Mouse (Mus musculus) embryo, embryonic 11.5 days (tissue): ENCODE results near the gene Rbm17.

Source experiments
- DNase-seq: peaks from one replicate; pipeline ENCODE4 v3.0.0-alpha.2; 2012; ENCODE audit warnings: low read depth, low spot score

Gene Rbm17

GRCm38 (mm10) chr2:11597906-11598305 is 6.0 kb downstream of the Rbm17 start:
- no peak for DNase-seq

- no peak for DNase-seq
Measured at GRCm38 (mm10) chr2:11596690-11597089, 7.3 kb downstream of the Rbm17 start.

GRCm38 (mm10) chr2:11587996-11588395 is 16.0 kb downstream of the Rbm17 start:
- no peak for DNase-seq

- DNase-seq: no peak
Measured at GRCm38 (mm10) chr2:11579399-11579798, 24.6 kb downstream of the Rbm17 start.

- no peak for DNase-seq
Measured at GRCm38 (mm10) chr2:11578187-11578586, 25.8 kb downstream of the Rbm17 start.

GRCm38 (mm10) chr2:11573684-11574083 is 30.3 kb downstream of the Rbm17 start:
- DNase-seq: no peak

- DNase-seq: no peak
Measured at GRCm38 (mm10) chr2:11571004-11571535, 32.9 kb downstream of the Rbm17 start.

GRCm38 (mm10) chr2:11568471-11568870 is 35.5 kb downstream of the Rbm17 start:
- no peak for DNase-seq

GRCm38 (mm10) chr2:11567781-11568362 is 36.1 kb downstream of the Rbm17 start:
- DNase-seq: no peak

- no peak for DNase-seq
Measured at GRCm38 (mm10) chr2:11566898-11567297, 37.1 kb downstream of the Rbm17 start.

- no peak for DNase-seq
Measured at GRCm38 (mm10) chr2:11566241-11566640, 37.7 kb downstream of the Rbm17 start.

- no peak for DNase-seq
Measured at GRCm38 (mm10) chr2:11564768-11565167, 39.2 kb downstream of the Rbm17 start.

GRCm38 (mm10) chr2:11563256-11563655 is 40.7 kb downstream of the Rbm17 start:
- no peak for DNase-seq

- DNase-seq: no peak
Measured at GRCm38 (mm10) chr2:11558654-11559053, 45.3 kb downstream of the Rbm17 start.

- no peak for DNase-seq
Measured at GRCm38 (mm10) chr2:11557244-11557643, 46.7 kb downstream of the Rbm17 start.

GRCm38 (mm10) chr2:11555316-11555715 is 48.6 kb downstream of the Rbm17 start:
- no peak for DNase-seq

- DNase-seq: peak; percentile 19
Measured at GRCm38 (mm10) chr2:11553471-11554400, 50.2 kb downstream of the Rbm17 start, which contains the start of gene Pfkfb3. TSS of gene Pfkfb3 (minus strand) at chr2:11554077.

GRCm38 (mm10) chr2:11552966-11553451 is 50.9 kb downstream of the Rbm17 start:
- no peak for DNase-seq

- no peak for DNase-seq
Measured at GRCm38 (mm10) chr2:11552297-11552821, 51.6 kb downstream of the Rbm17 start.

- no peak for DNase-seq
Measured at GRCm38 (mm10) chr2:11551726-11552125, 52.2 kb downstream of the Rbm17 start.

- no peak for DNase-seq
Measured at GRCm38 (mm10) chr2:11548508-11548907, 55.4 kb downstream of the Rbm17 start.

- DNase-seq: no peak
Measured at GRCm38 (mm10) chr2:11547609-11548008, 56.3 kb downstream of the Rbm17 start.
